In the genomic region with DNA sequence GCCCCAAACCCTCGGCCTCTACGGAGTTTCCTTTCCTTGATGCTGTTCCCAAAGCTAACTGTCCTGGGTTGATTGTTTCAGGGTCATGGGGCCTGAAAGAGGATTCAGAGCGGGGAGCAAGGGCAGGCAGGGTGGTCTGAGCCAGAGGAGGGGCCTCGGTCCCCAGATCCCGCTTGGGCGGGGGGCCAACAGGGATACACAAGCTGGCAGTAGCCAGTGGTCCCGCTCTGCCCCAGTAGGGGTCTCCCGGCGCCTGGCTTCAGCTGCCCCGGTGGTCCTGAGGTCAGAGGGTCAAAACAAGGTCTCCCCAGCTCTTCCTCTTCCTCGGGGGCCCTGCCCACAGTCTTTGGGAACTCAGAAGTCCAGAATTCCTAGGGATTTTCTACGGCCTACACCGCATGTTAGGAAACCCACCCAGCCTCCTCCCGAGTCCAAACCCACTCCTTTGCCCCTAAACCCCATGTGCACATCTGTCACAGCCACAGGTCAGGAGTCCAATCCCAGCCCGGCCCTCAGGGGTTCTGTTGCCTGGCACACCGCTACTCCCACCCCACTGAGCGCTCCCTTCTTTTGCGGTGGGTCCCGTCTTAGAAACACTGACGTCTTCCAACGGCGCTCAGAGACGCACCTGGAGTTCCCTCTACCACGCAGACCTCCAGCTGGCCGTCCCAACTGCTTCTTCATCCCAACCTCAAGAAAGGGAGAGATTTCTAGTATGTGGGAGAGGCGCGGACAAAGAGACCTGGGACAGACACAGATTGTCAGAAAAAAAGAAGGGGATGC, we compare ENCODE assay signal across 8 mouse cellular contexts. TPM values are rescaled to one million over a fixed set of nuclear protein-coding genes. Genes with fewer than 3 reads are reported as not detected.
DNase-seq lines count a peak whose midpoint lies in the region; ATAC-seq and TF ChIP-seq lines count a peak whose summit lies in the region.

No protein-coding gene starts in this region.

- WGBS in forebrain, embryonic 13.5 days = under 1% methylated on average over 27 of the region's 27 CpGs
- under 1% methylated on average over 23 of the region's 27 CpGs for WGBS in limb, embryonic 14.5 days
- WGBS in stomach, embryonic 15.5 days = under 1% methylated on average over 27 of the region's 27 CpGs

- 0 out of 2 replicates have a peak overlapping the region, but pooled peaks have one; percentile 38 for H3K9ac ChIP-seq in forebrain, embryonic 13.5 days
- H3K9ac ChIP-seq in limb, embryonic 14.5 days (ENCODE audit: low read depth, low read length, severe bottlenecking) = peak overlapping the region; percentile 59
- H3K9ac ChIP-seq in stomach, embryonic 15.5 days = peak overlapping the region; percentile 37

- H3K4me3 ChIP-seq in forebrain, embryonic 13.5 days = peak overlapping the region; percentile 40
- H3K4me3 ChIP-seq in limb, embryonic 14.5 days (replicated peaks; ENCODE audit: low read length) = peak overlapping the region; percentile 50
- H3K4me3 ChIP-seq in stomach, embryonic 15.5 days (replicated peaks) = peak overlapping the region; percentile 54

- no peaks in the 10 kb centered on the region for H3K36me3 ChIP-seq in forebrain, embryonic 13.5 days (ENCODE audit: poor library complexity, severe bottlenecking)
- peaks cover 22% of the 10 kb centered on the region; the same call in 1 of the 2 replicates for H3K36me3 ChIP-seq in limb, embryonic 14.5 days (ENCODE audit: control insufficient read depth, insufficient read depth, low read length)
- H3K36me3 ChIP-seq in stomach, embryonic 15.5 days = no peaks in the 10 kb centered on the region

- no peak for TF ChIP-seq POLR2A in limb, embryonic 14.5 days (IDR thresholded peaks at IDR 0.05; ENCODE audit: borderline replicate concordance, extremely low read depth, insufficient read depth, insufficient read length)

- no peak overlapping the region; the same call in 1 of the 2 replicates for H3K27ac ChIP-seq in forebrain, embryonic 13.5 days
- peak overlapping the region; percentile 95 for H3K27ac ChIP-seq in limb, embryonic 14.5 days (replicated peaks; ENCODE audit: low read depth, low read length)
- H3K27ac ChIP-seq in stomach, embryonic 15.5 days = peak overlapping the region; percentile 95

- 0 out of 2 replicates have a peak, but pooled peaks cover 6% of the 10 kb centered on the region for H3K9me3 ChIP-seq in forebrain, embryonic 13.5 days (replicated peaks)
- H3K9me3 ChIP-seq in limb, embryonic 14.5 days (ENCODE audit: control insufficient read depth, low read length) = no peaks in the 10 kb centered on the region
- H3K9me3 ChIP-seq in stomach, embryonic 15.5 days = no peaks in the 10 kb centered on the region

- no peak for ATAC-seq in CD4-positive, CD25-positive, alpha-beta regulatory T cell, adult 4 months
- no peak for ATAC-seq in forebrain, embryonic 13.5 days
- ATAC-seq in limb, embryonic 14.5 days (ENCODE audit: low FRiP score, low read depth) = no peak
- no peak for ATAC-seq in stomach, embryonic 15.5 days (ENCODE audit: insufficient read depth, low FRiP score, low read depth)

- H3K4me1 ChIP-seq in forebrain, embryonic 13.5 days = peaks cover 37% of the 10 kb centered on the region
- no peaks in the 10 kb centered on the region for H3K4me1 ChIP-seq in limb, embryonic 14.5 days (ENCODE audit: control insufficient read depth, insufficient read depth, low read length)
- H3K4me1 ChIP-seq in stomach, embryonic 15.5 days = peaks cover 15% of the 10 kb centered on the region; the same call in 1 of the 2 replicates

- peak overlapping the region; percentile 73 for H3K4me2 ChIP-seq in forebrain, embryonic 13.5 days
- H3K4me2 ChIP-seq in limb, embryonic 14.5 days (replicated peaks; ENCODE audit: low read depth, low read length, severe bottlenecking) = peak overlapping the region; percentile 92
- H3K4me2 ChIP-seq in stomach, embryonic 15.5 days = peak overlapping the region; percentile 93

- peak; percentile 43 for DNase-seq in CD4-positive, CD25-positive, alpha-beta regulatory T cell, adult 2 months (ENCODE audit: low read depth, low spot score)
- DNase-seq in B cell, adult 2 months = peak; percentile 29 to 34
- peak; percentile 44 for DNase-seq in limb, embryonic 14.5 days (ENCODE audit: low spot score)
- DNase-seq in ovary, postnatal 10 days (ENCODE audit: low spot score) = no peak
- no peak for DNase-seq in kidney, postnatal 14 days

- H3K27me3 ChIP-seq in forebrain, embryonic 13.5 days = peaks cover 40% of the 10 kb centered on the region
- no peaks in the 10 kb centered on the region for H3K27me3 ChIP-seq in limb, embryonic 14.5 days (ENCODE audit: control insufficient read depth, insufficient read depth, low read length)
- H3K27me3 ChIP-seq in stomach, embryonic 15.5 days (replicated peaks) = peaks cover 10% of the 10 kb centered on the region

RNA-seq across cellular contexts. Expression of a gene that starts 1.0 kb away (rescaled TPM):
- under 1 TPM; 0.19 to 0.75 TPM for polyA plus RNA-seq in CD4-positive, CD25-positive, alpha-beta regulatory T cell, adult 4 months (2017; shearing (Covaris generic))
- polyA plus RNA-seq in forebrain, embryonic 13.5 days (2015; fragmentation: Nextera tagmentation; extraction: Ambion mirVana) = 1.1 and 2.1 TPM in 2 replicates
- 118 and 157 TPM in 2 replicates for polyA plus RNA-seq in limb, embryonic 14.5 days (2012; rRNA removed)
- polyA plus RNA-seq in limb, embryonic 14.5 days (2014; fragmentation: Nextera tagmentation; extraction: Ambion mirVana) = 16.4 and 19.9 TPM in 2 replicates
- polyA plus RNA-seq in stomach, embryonic 15.5 days (2015; fragmentation: Nextera tagmentation; extraction: Ambion mirVana) = 9.1 and 10.1 TPM in 2 replicates

RNA-seq across cellular contexts. Expression of a gene that starts 13.4 kb away (rescaled TPM):
- polyA plus RNA-seq in CD4-positive, CD25-positive, alpha-beta regulatory T cell, adult 4 months (2017; shearing (Covaris generic)) = not detected
- 0.03 and 0.06 TPM in 2 replicates for polyA plus RNA-seq in forebrain, embryonic 13.5 days (2015; fragmentation: Nextera tagmentation; extraction: Ambion mirVana)
- 0.01 TPM in 1 of 2 replicates, not detected in the other for polyA plus RNA-seq in limb, embryonic 14.5 days (2012; rRNA removed)
- polyA plus RNA-seq in limb, embryonic 14.5 days (2014; fragmentation: Nextera tagmentation; extraction: Ambion mirVana) = not detected in 2 replicates
- 0.05 TPM in 1 of 2 replicates, not detected in the other for polyA plus RNA-seq in stomach, embryonic 15.5 days (2015; fragmentation: Nextera tagmentation; extraction: Ambion mirVana)

RNA-seq across cellular contexts. Expression of a gene that starts 19.0 kb away (rescaled TPM):
- 100 to 1,000 TPM in 1 of 2 experiments, 10 to 100 TPM in 1; 92.4 to 118 TPM for polyA plus RNA-seq in CD4-positive, CD25-positive, alpha-beta regulatory T cell, adult 4 months (2017; shearing (Covaris generic))
- polyA plus RNA-seq in forebrain, embryonic 13.5 days (2015; fragmentation: Nextera tagmentation; extraction: Ambion mirVana) = 0.39 and 0.72 TPM in 2 replicates
- polyA plus RNA-seq in limb, embryonic 14.5 days (2012; rRNA removed) = 5.5 and 5.8 TPM in 2 replicates
- 5.6 and 7.5 TPM in 2 replicates for polyA plus RNA-seq in limb, embryonic 14.5 days (2014; fragmentation: Nextera tagmentation; extraction: Ambion mirVana)
- polyA plus RNA-seq in stomach, embryonic 15.5 days (2015; fragmentation: Nextera tagmentation; extraction: Ambion mirVana) = 5.6 and 6.3 TPM in 2 replicates

RNA-seq across cellular contexts. Expression of a gene that starts 29.2 kb away (rescaled TPM):
- polyA plus RNA-seq in CD4-positive, CD25-positive, alpha-beta regulatory T cell, adult 4 months (2017; shearing (Covaris generic)) = 10 to 100 TPM; 20.4 to 33.2 TPM
- 137 and 138 TPM in 2 replicates for polyA plus RNA-seq in forebrain, embryonic 13.5 days (2015; fragmentation: Nextera tagmentation; extraction: Ambion mirVana)
- 78.5 and 79.8 TPM in 2 replicates for polyA plus RNA-seq in limb, embryonic 14.5 days (2012; rRNA removed)
- 113 and 114 TPM in 2 replicates for polyA plus RNA-seq in limb, embryonic 14.5 days (2014; fragmentation: Nextera tagmentation; extraction: Ambion mirVana)
- polyA plus RNA-seq in stomach, embryonic 15.5 days (2015; fragmentation: Nextera tagmentation; extraction: Ambion mirVana) = 109 and 110 TPM in 2 replicates

RNA-seq across cellular contexts. Expression of a gene that starts 29.5 kb away (rescaled TPM):
- not detected for polyA plus RNA-seq in CD4-positive, CD25-positive, alpha-beta regulatory T cell, adult 4 months (2017; shearing (Covaris generic))
- not detected in 2 replicates for polyA plus RNA-seq in forebrain, embryonic 13.5 days (2015; fragmentation: Nextera tagmentation; extraction: Ambion mirVana)
- polyA plus RNA-seq in limb, embryonic 14.5 days (2012; rRNA removed) = not detected in 2 replicates
- not detected in 2 replicates for polyA plus RNA-seq in limb, embryonic 14.5 days (2014; fragmentation: Nextera tagmentation; extraction: Ambion mirVana)
- polyA plus RNA-seq in stomach, embryonic 15.5 days (2015; fragmentation: Nextera tagmentation; extraction: Ambion mirVana) = 0.27 TPM in 2 replicates

Comparison
In these comparisons a context has a peak if more than half of its experiments do, and no peak if none do; other contexts are left out.
1. DNase-seq: peak in CD4-positive, CD25-positive, alpha-beta regulatory T cell, adult 2 months (single experiment), B cell, adult 2 months (2 of 2) and limb, embryonic 14.5 days (single experiment); none in ovary, postnatal 10 days (single experiment) and kidney, postnatal 14 days (single experiment).
2. RNA of a gene that starts 19.0 kb away (polyA plus RNA-seq): 92.4 to 118 TPM in CD4-positive, CD25-positive, alpha-beta regulatory T cell, adult 4 months; 5.6 to 6.3 TPM in stomach, embryonic 15.5 days, 5.5 to 7.5 TPM in limb, embryonic 14.5 days and 0.39 to 0.72 TPM in forebrain, embryonic 13.5 days; every median in the first group is over 10 times any median in the second.
3. Peak in every context shown above with its lines, with median percentiles within 50 percentile points of each other: H3K4me2 ChIP-seq, H3K4me3 ChIP-seq and H3K9ac ChIP-seq.